Mouse (Mus musculus) left cerebral cortex, postnatal 10 days (tissue): Measurements from ENCODE around the gene Slc25a33. TPM values are rescaled to one million over a fixed set of nuclear protein-coding genes. Genes with fewer than 3 reads are reported as not detected.

Experiments used
- DNase-seq, 2 experiments: peaks; one replicate each; pipeline ENCODE4 v3.0.0; 2021 to 2022; ENCODE audit warnings: low spot score in 2 of 2, mixed read lengths in 1 of 2; ENCODE audit errors: extremely low spot score in 1 of 2
- intact Hi-C: fragments of 180-260 bp; cut with DNase I; formaldehyde crosslinking; loops from one replicate; pipeline ENCODE4 v1.15.1; 2025
- total RNA-seq, 2 experiments: library from RNA; stranded (reverse); gene quantifications; 2 replicates each; pipeline ENCODE4 v1.2.3; 2021

Slc25a33 gene
- total RNA-seq, 2 experiments from 2014 or later: 29.2 to 32.7 TPM

DNA sequence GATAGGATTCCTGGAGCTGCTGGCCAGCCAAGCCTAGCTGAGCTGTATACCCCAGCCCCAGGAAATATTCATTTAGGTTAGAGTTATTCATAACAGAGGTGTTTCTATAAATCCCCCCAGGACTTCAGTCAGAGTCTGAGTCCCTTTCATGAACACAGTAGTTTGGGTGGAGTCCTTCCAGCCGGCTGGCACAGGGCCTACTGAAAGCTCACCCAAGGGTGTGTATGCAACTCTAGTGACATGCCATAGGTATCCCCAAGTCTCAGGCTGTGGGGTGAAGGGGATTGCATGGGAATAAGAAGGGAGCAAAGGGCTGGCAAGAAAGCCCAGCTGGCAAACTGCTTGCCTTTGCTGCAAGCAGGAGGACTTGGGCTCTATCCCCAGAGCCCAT is 23.1 kb upstream of the Slc25a33 start:
- intact Hi-C loops: no loop called here
- no peak for DNase-seq

DNA sequence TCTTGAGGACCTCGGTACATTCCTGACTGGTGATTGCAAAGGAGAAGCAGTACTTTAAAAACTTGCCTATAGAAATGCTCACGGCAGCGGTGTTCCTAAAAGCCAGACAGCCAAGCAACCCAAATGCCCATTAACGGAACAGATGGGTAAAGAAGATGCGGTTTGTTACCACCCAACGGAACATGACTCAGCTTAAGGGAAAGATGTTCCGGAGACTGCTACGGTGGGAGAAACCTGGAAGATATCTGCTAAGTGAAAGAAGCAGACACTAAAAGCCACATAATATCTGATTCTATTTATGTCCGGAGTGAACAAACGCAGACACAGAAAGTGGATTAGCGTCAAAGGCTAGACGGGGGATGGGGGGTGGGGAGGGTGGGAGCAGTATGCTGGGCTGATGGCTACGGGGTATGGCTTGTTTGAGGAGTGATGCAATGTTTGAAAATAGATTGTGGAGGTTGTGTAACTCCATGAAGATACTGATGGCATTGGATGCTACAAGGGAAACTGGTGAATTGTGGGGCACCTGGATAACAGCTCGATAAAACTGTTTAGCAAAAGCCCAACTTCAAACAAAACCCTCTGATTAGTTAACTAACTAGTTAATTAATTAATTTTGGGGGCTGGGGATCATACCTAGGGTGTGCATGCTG is 22.6 kb upstream of the Slc25a33 start:
- no peak for DNase-seq
- intact Hi-C loops: no loop called here

DNA sequence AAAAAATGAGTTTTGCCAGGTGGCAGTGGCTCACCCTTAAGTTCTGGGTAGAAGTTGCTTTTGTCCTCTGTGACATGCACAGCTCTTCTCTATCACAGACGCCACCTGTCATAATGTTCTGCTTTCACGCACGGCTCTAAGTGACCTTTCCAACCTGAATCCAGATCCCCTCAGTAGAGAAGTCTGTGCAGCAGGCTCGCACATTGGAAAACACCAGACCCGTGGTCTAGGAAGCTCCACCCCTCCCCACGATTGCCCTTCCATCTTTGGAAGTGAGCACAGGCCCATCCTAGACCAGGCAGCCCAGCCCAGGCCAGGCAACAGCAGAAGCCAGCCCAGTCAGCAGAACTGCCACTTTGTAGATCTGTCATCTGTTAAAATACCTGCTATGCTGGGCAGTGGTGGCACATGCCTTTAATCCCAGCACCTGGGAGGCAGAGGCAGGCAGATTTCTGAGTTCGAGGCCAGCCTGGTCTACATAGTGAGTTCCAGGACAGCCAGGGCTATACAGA is 20.9 kb upstream of the Slc25a33 start:
- intact Hi-C loops: loop anchor here (5.0 kb wide), 1 partner anchor 43 kb away; no protein-coding TSS in a partner anchor
- no peak for DNase-seq

DNA sequence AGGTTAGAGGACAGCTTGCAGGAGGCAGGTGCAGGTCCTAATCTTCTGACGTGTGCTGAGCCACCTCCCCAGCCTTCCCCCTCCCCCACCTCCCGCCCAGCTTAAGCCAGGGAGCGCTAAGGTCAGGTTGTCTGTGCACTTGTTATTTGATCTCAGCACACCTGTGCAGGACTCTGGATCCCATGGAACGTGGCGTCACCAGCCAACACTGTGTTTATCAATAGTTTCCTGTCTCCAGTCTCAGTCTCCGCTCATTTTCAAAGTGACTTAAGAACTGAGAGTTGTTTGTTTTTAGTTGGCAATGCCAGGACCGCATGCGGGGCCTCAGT is 19.9 kb upstream of the Slc25a33 start:
- intact Hi-C loops: loop anchor here (5.0 kb wide), 1 partner anchor 42 kb away; no protein-coding TSS in a partner anchor

DNA sequence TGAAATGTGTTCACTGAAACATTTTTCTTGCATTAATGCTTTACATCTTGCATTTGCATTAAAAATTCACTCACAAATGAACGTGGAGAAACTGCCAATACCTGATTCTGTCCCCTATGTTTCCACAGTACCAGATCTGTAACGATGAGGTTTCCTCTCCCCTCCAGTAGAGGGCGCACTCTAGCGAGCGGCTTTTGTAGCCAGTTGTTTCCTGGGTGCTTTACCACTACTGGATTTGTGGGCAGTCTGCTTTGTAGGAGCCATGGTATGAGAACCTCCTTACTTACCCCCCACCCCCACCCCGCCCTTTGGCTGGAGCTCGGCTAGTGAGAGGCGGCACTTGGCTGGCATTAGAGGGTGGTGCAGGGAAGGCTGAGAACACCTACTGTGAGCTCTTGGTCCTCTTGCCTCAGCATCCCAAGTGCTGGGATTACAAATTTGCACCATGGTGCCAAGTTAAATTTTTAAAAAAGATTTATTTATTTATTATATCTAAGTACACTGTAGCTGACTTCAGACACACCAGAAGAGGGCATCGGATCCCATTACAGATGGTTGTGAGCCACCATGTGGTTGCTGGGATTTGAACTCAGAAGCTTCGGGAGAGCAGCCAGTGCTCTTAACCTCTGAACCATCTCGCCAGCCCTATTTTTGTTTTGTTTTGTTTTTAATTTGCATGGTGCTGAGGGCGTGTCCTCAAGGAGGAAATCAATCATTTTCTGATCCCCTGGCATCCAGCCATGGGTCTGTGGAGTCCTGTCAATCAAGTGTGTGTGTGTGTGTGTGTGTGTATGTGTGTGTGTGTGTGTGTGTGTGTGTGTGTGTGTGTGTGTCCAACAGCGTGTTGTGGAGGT is 19.3 kb upstream of the Slc25a33 start:
- no peak for DNase-seq
- intact Hi-C loops: loop anchor here (5.0 kb wide), 1 partner anchor 41 kb away; no protein-coding TSS in a partner anchor

More for the DNA sequence above, 19.9 kb upstream of the Slc25a33 start:
- no peak for DNase-seq

DNA sequence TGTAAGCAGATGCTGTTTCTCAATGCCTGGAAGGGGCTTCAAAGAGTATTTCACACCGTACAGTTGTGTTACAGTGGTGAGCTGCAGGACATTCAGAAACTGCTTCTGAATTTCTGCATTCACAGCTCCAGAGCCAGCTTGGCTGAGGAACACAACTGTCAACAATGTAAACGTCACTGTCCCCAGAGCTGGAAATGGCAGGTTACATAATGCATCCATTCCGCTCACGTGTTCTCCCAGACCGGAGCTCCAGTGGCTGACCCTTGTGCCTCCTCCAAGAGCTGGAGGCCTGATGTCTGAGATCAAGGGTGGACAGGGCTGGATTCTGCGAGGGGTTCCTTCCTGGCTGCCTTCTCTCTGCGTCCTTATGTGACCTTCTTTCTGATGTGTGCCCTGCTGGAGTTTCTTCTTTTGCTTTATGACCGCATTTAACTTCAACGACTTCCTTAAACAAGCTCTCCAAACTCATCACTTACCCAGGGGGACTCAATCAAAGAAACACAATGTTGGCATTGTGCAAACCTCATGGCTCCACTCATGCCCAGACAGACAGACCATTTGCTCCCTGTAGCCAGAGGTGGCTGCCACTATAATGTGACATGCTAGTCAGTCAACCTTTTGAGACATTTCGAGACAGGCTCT is 18.2 kb upstream of the Slc25a33 start:
- intact Hi-C loops: loop anchor here (5.0 kb wide), 1 partner anchor 40 kb away; no protein-coding TSS in a partner anchor
- peak in 1 of 2 experiments; percentile 70 for DNase-seq

DNA sequence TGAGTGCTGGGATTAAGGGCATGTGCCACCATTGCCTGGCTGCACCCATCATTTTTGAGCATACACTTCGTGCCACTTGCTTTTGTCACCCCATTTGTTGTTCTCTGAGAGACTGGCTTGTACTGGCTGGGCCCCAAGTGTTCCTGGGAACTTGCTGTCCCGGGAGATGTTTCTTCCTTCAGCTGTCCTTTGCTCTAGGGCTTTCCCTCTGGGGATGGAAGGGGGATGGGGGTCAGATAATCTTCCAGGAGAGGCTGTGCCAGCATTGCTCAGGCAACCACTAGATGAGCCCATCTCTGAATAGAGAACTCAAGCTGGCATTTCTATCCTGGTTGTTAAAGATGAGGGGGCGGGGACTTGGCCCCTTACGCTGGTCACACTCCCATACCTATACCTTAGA is 17.4 kb upstream of the Slc25a33 start:
- intact Hi-C loops: loop anchor here (5.0 kb wide), 1 partner anchor 39 kb away; no protein-coding TSS in a partner anchor
- no peak for DNase-seq

DNA sequence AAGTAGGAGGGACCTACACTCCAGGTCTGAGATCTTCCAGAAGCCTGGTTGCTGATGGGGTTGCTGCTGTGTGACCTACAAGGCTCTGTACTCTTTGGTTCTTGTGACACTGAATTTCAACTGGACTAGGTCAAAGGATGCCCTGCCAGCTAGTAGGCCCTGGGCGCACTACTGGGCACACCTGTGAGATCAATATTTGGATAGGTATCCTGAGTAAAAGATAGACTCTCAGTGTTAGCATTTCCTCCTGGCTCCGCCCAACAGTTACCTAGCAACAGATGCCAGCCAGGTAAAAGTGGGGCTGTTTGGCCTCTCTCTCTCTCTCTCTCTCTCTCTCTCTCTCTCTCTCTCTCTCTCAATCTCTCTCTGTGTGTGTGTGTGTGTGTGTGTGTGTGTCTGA is 16.9 kb upstream of the Slc25a33 start:
- no peak for DNase-seq
- intact Hi-C loops: loop anchor here (5.0 kb wide), 1 partner anchor 39 kb away; no protein-coding TSS in a partner anchor

DNA sequence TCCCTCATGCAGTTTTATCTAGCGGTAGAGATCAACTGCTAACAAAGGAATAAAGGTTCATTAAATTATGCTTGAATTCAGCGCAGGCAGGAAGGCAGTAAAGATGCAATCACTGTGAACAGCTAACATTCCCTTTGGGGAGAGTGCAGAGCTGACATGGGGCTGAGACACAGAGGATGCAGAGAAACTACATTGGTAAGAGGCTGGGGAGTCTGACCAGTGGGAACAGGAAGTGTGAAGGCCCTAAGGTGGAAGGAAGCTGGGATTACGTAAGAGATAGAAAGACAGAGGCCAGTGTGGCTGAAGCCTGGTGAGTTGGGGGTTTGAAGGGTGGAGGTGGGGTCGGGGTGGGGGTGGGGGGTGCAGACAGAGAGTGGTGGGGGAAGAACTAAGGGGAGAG is 16.5 kb upstream of the Slc25a33 start:
- intact Hi-C loops: loop anchor here (5.0 kb wide), 1 partner anchor 38 kb away; no protein-coding TSS in a partner anchor
- DNase-seq: no peak

DNA sequence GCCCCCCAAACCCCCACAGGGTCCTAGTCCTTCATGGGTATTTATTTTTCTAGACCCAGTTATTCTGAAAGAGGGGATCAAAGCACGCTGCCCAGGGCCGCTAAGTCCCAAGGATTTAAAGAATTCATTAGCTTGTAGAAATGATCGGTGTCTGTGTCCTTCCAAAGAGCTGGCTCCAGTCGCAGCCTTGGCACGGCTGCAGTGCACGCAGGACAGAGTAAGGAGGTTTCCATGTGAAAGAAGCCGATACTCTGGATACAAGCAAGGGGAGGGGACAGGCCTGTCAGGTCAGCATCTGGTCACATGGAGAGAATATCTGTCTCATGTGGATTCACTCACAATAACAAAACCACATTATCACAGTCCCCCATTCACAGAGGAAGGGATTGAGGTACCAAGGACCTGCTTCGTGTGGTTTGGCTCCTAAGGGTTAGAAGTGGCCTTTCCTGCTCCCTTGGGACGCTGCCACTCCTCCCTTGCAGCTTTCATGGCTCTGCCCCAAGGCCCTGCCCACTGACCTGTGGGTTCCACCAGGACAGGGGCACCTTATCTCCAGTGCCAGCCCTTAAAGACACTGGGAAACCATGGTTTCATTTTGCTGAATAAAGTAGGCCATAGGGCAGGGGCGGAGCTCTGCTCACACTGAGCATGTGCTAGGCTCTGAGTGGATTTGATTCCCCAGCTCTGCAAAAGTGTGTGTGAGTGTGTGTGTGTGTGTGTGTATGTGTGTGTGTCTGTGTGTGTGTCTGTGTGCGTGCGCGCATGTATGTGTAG is 15.5 kb upstream of the Slc25a33 start:
- intact Hi-C loops: loop anchor here (5.0 kb wide), 1 partner anchor 37 kb away; no protein-coding TSS in a partner anchor
- DNase-seq: no peak

DNA sequence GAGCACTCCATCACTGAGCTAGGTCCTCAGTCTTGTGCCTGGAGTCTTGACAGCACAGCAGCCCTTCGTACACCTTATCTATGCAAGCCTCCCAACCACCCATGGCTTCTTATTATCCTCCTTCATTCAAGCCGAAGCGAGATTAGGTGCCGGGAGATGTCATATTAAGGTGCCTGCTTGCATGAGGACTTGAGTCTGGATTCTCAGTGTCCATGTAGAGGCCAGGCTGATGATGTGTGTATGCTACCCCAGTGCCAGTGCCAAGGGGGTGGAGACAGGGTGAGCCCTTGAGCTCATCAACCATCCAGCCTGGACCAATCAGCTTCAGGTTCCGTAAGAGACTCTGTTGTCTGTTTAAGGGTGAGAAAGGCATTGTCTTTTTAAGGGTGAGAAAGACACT is 10.8 kb upstream of the Slc25a33 start:
- intact Hi-C loops: no loop called here
- DNase-seq: no peak

DNA sequence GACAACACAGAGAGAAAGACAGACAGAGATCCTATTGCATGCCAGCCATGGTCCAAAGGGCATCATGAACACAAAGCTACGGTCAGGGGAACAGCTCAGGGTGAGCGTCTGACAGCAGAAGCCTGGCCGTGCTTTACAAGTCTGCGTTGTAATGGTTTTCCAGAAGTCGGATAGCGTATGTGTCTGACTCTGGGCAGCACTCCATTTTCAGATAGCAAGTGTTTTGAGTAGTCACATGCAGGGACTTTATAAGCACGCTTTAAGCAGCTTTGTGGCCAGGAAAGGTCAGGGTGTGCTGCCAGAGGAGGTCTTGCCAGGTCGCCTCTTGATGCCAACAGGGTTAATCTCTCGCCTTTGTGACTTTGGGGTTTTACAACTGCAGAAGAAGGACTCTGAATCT is 10.3 kb upstream of the Slc25a33 start:
- intact Hi-C loops: no loop called here
- no peak for DNase-seq

DNA sequence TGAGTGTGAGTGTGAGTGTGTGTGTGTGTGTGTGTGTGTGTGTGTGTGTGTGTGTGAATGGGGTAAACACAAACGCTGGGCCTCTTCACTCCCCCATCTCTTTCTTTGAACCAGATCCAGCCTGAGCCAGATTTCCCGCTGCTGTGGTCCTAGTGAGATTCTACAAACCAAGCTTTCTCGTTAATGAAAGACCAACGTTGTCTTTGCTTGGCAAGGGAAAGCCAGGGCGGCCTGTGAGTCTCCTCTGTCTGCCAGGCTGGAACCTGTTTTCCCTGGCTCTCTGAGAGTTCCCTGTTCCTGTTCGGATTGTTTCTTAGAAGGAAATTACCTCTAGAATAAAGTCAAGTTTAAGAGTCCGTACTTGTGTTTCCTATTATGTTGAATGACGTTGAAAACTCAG is 8.9 kb upstream of the Slc25a33 start:
- peak in 1 of 2 experiments; percentile 61 for DNase-seq
- intact Hi-C loops: no loop called here

DNA sequence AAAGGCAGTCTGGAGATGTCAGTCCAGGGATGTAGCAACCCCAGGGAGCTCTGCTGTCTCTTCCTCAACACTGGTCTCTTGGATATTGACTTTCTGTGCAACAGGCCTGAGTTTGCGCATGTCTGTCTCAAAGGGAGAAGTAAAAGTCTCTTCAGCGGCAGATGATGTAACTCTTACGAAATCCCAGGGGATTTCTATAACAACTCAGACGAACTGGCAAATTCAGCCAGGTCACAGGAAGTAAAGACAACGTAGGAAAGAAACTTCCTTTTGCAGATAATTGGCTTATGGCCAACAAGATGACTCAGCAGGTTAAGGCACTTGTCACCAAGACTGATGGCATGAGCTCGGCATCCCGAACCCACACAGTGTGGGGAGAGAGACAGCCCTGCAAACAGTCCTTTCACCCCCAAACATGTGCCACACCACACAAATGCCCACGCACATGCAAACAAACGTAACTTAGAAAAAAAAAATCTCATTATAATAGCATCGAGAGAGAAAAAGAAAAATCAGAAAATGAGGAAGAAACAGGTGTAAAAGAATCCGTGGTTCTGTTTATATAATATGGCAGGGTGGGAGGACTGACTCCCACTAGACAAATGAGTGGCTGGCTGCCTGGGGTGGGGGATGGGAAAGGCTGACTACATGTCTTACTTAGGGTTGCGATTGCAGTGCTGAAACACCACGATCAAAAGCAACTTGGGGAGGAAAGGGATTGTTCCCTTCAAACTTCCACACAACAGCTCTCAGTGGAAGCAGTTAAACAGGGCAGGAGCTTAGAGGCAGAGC is 6.7 kb upstream of the Slc25a33 start:
- intact Hi-C loops: no loop called here
- DNase-seq: no peak

DNA sequence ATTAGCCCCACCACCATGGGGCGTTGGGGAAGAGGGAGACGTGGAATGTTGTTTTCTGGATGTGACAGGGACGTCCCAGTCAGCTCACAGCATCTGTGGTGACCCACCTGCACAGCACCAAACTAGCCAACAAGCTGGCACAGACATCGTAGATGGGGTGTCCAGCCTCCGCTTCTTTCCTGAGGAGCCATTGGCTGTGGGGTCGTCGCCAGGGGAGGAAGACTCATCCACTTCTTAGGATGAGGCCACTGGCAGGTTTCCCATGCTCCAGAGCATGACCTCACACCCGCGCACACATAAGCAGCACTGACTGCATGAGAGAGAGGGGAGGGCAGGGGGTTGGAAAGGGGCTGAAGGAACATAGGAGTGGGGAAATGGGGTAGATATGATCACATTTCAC is 5.9 kb upstream of the Slc25a33 start:
- DNase-seq: no peak
- intact Hi-C loops: no loop called here

DNA sequence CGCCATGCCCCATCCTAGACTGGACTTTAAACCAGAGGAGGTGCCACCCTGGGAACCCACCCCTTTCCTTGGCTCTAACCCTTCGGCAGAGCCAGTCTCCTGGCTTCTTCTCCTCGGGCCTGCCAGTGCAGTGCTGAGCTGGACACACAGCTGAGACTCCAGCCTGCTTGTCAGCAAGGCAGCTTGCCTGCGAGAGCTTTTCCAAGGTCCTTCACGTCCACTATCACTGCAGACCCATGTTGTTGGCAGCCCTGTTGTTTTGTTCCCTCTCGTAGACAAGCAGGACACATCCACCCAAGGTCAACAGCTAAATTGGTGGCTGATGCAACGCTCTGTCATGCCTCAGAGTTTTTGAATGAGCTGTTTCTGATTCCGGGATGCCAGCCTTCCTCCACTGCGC is 3.0 kb upstream of the Slc25a33 start:
- intact Hi-C loops: no loop called here
- DNase-seq: no peak

DNA sequence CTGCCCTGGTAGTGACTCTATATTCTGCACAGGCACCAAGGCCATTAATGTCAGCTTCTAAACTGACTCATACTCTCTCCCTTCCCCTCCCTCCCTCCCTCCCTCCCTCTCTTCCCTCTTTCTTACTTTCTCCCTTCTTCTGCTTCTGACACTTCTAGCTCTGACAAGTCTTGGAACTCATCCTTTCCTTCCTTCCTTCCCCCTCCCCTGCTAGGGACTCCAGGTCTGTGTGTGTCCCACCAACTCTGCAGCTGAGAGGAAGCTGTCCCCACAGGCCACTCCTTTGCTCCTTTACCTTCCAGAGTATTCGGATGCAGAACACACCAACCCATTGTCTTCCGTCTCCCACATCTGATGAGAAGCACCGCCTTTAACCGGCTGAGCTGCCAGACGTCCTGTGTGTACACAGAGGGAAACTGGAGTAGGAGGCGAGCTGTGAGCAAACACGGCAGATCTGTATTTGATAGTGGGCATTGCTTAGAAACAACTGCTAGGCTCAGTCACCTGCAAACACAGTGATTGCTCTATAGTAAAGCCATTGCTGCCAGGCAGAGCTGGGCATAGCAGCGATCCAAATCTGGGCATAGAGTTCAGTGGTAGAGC is 1.8 kb upstream of the Slc25a33 start:
- intact Hi-C loops: no loop called here
- DNase-seq: no peak

DNA sequence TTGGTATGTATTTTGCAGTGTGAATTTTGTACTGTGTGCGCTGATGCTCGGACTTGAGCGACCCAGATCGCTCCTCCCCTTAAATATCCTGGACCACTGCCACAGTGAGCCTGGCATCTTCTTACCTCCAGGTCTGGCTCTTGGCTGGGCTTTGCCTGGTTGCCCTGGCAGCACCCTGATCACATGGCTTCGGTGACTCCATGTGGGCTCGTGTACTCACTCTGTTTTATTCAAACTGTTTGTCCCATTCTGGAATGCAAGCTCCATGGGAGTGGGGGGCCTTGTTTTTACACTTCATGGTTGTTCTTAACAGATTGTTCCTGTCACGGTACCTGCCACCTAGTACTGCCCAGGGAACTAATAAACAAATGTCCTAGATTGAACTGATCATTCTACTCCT is 1.3 kb upstream of the Slc25a33 start:
- DNase-seq: no peak

More for the DNA sequence above, 1.3 kb upstream of the Slc25a33 start:
- intact Hi-C loops: no loop called here
